Mouse (Mus musculus) thymus, postnatal 0 days (tissue): ENCODE measurements around the gene Zfp82. TPM values are rescaled to one million over a fixed set of nuclear protein-coding genes. Genes with fewer than 3 reads are reported as not detected.

Source experiments
- microRNA-seq: library from miRNA; unstranded; fragments of <30 nt; microRNA quantifications from one replicate; pipeline ENCODE4, GENCODE M21; 2016; ENCODE audit warnings: borderline number of aligned reads
- polyA plus RNA-seq: library from polyadenylated mRNA; unstranded; fragments of >200 nt; fragmentation: Nextera tagmentation; extraction: Ambion mirVana; gene quantifications from 2 replicates; pipeline ENCODE4 v1.2.1, GENCODE M21; 2015

Zfp82 gene
- polyA plus RNA-seq, 1 experiment from 2014 or later = 6.8 TPM

Small RNA genes within 50 kb of the gene (microRNA-seq; reads per million reads assigned to microRNA genes)
- not detected for gene Gm23368

Other genes starting within 250 kb of the Zfp82 start
- 4.6 and 4.8 TPM in 2 replicates for gene Zfp940, start 219.2 kb downstream of the Zfp82 start, polyA plus RNA-seq
- gene Zfp420, start 212.9 kb downstream of the Zfp82 start, polyA plus RNA-seq = 3.0 and 3.1 TPM in 2 replicates
- 6.4 and 6.9 TPM in 2 replicates for gene Zfp27, start 166.3 kb downstream of the Zfp82 start, polyA plus RNA-seq
- 0.90 and 1.1 TPM in 2 replicates for gene Zfp383, start 164.7 kb downstream of the Zfp82 start, polyA plus RNA-seq
- 6.8 and 9.2 TPM in 2 replicates for gene Zfp74, start 118.8 kb downstream of the Zfp82 start, polyA plus RNA-seq
- 3.1 and 4.2 TPM in 2 replicates for gene Zfp568, start 88.9 kb downstream of the Zfp82 start, polyA plus RNA-seq
- 2.4 and 3.1 TPM in 2 replicates for gene Zfp14, start 21.5 kb downstream of the Zfp82 start, polyA plus RNA-seq
- 1.3 and 1.4 TPM in 2 replicates for gene Gm26920, start 17.5 kb upstream of the Zfp82 start, polyA plus RNA-seq
- 9.2 and 10.6 TPM in 2 replicates for gene Zfp566, start 17.6 kb upstream of the Zfp82 start, polyA plus RNA-seq
- 59.0 and 59.7 TPM in 2 replicates for gene Zfp260, start 21.9 kb upstream of the Zfp82 start, polyA plus RNA-seq
- gene Zfp382, start 49.0 kb upstream of the Zfp82 start, polyA plus RNA-seq = 10.9 and 13.6 TPM in 2 replicates
- 7.6 and 9.6 TPM in 2 replicates for gene Zfp146, start 96.8 kb upstream of the Zfp82 start, polyA plus RNA-seq
- gene Cox7a1, start 111.2 kb upstream of the Zfp82 start, polyA plus RNA-seq = 9.2 and 11.6 TPM in 2 replicates
- gene Capns1, start 125.9 kb upstream of the Zfp82 start, polyA plus RNA-seq = 66.9 and 76.2 TPM in 2 replicates
- 134 and 137 TPM in 2 replicates for gene Polr2i, start 159.0 kb upstream of the Zfp82 start, polyA plus RNA-seq
- 149 and 155 TPM in 2 replicates for gene Tbcb, start 159.4 kb upstream of the Zfp82 start, polyA plus RNA-seq
- 0.26 and 0.78 TPM in 2 replicates for gene Ovol3, start 162.8 kb upstream of the Zfp82 start, polyA plus RNA-seq
- 0.19 and 0.23 TPM in 2 replicates for gene Thap8, start 207.2 kb upstream of the Zfp82 start, polyA plus RNA-seq
- 6.4 and 7.8 TPM in 2 replicates for gene Wdr62, start 207.5 kb upstream of the Zfp82 start, polyA plus RNA-seq
- 1.2 and 1.9 TPM in 2 replicates for gene Clip3, start 218.8 kb upstream of the Zfp82 start, polyA plus RNA-seq
- gene Alkbh6, start 235.8 kb upstream of the Zfp82 start, polyA plus RNA-seq = 71.3 and 71.8 TPM in 2 replicates
- gene Syne4, start 241.9 kb upstream of the Zfp82 start, polyA plus RNA-seq = 7.6 and 9.5 TPM in 2 replicates
- 0.68 and 2.0 TPM in 2 replicates for gene E130208F15Rik, start 248.8 kb upstream of the Zfp82 start, polyA plus RNA-seq